Mouse (Mus musculus) midbrain, embryonic 16.5 days (tissue): Measurements from ENCODE around the gene Atg13. TPM values are rescaled to one million over a fixed set of nuclear protein-coding genes. Genes with fewer than 3 reads are reported as not detected.

Experiments
- ATAC-seq: fragments of 200-750 bp; cut with Nextera tagmentation; 2 replicates; pipeline ENCODE4 v1.8.0; 2017; ENCODE audit warnings: moderate TSS enrichment
- H3K27ac ChIP-seq: fragments of 300-500 bp; sonication (generic); 2 replicates; pipeline ENCODE4 v1.5.1; 2014; ENCODE audit warnings: mild to moderate bottlenecking, low read length, mixed read lengths
- H3K27me3 ChIP-seq: fragments of 300-500 bp; sonication (generic); 2 replicates; pipeline ENCODE4 v1.6.1; 2014; ENCODE audit warnings: low read depth, low read length, mixed read lengths; ENCODE audit not compliant: control insufficient read depth, insufficient read depth
- H3K36me3 ChIP-seq: fragments of 300-500 bp; sonication (generic); 2 replicates; pipeline ENCODE4 v1.6.1; 2014; ENCODE audit warnings: mild to moderate bottlenecking, low read length, moderate library complexity, mixed read lengths; ENCODE audit not compliant: control insufficient read depth, insufficient read depth
- H3K4me1 ChIP-seq: fragments of 300-500 bp; sonication (generic); 2 replicates; pipeline ENCODE4 v1.6.1; 2014; ENCODE audit warnings: mild to moderate bottlenecking, low read length, mixed read lengths; ENCODE audit not compliant: control insufficient read depth, insufficient read depth
- H3K4me2 ChIP-seq: fragments of 300-500 bp; sonication (generic); 2 replicates; pipeline ENCODE4 v1.6.1; 2014; ENCODE audit warnings: mild to moderate bottlenecking, low read length, mixed read lengths
- H3K4me3 ChIP-seq: fragments of 300-500 bp; sonication (generic); 2 replicates; pipeline ENCODE4 v1.5.1; 2014; ENCODE audit warnings: low read depth, mild to moderate bottlenecking, low read length, moderate library complexity, mixed read lengths
- H3K9ac ChIP-seq: fragments of 300-500 bp; sonication (generic); 2 replicates; pipeline ENCODE4 v1.6.1; 2014; ENCODE audit warnings: low read depth, low read length, mixed read lengths
- H3K9me3 ChIP-seq: fragments of 300-500 bp; sonication (generic); replicated peaks from 2 replicates; pipeline ENCODE4 v1.6.1; 2014; ENCODE audit warnings: mild to moderate bottlenecking, low read length, mixed read lengths; ENCODE audit not compliant: control insufficient read depth, poor library complexity, severe bottlenecking
- WGBS: fragments of 180-500 bp; shearing (Covaris S2); extraction: QIAGEN DNeasy Blood & Tissue Kit; methylation state at CpG from one replicate; pipeline ENCODE4 v1.1.7; 2014; 5-methylcytosine and 5-hydroxymethylcytosine counted together
- polyA plus RNA-seq: library from polyadenylated mRNA; unstranded; fragments of >200 nt; fragmentation: Nextera tagmentation; extraction: Ambion mirVana; gene quantifications from 2 replicates; pipeline ENCODE4 v1.2.1, GENCODE M21; 2015

Atg13 gene
- polyA plus RNA-seq, 1 experiment from 2014 or later, result 36.2 TPM

- no peak overlapping the region for H3K27ac ChIP-seq
- H3K9me3 ChIP-seq, result no peaks in the 10 kb centered on the region
- no peak overlapping the region for H3K9ac ChIP-seq
- no peak overlapping the region for H3K4me3 ChIP-seq
- no peaks in the 10 kb centered on the region for H3K27me3 ChIP-seq
- H3K4me1 ChIP-seq, result no peaks in the 10 kb centered on the region
- WGBS, result 89% methylated on average over 9 of the region's 9 CpGs
- no peak for ATAC-seq
- H3K4me2 ChIP-seq, result no peak overlapping the region
- no peaks in the 10 kb centered on the region for H3K36me3 ChIP-seq
Measured at GRCm38 (mm10) chr2:91634841-91635240, 75.5 kb downstream of the Atg13 start.

GRCm38 (mm10) chr2:91633334-91633977 is 76.9 kb downstream of the Atg13 start:
- no peak overlapping the region for H3K4me3 ChIP-seq
- no peaks in the 10 kb centered on the region for H3K36me3 ChIP-seq
- no peaks in the 10 kb centered on the region for H3K9me3 ChIP-seq
- no peak overlapping the region for H3K27ac ChIP-seq
- no peak overlapping the region for H3K9ac ChIP-seq
- no peaks in the 10 kb centered on the region for H3K27me3 ChIP-seq
- no peak overlapping the region for H3K4me2 ChIP-seq
- H3K4me1 ChIP-seq, result no peaks in the 10 kb centered on the region
- 82% methylated on average over 12 of the region's 12 CpGs for WGBS
- ATAC-seq, result no peak

GRCm38 (mm10) chr2:91632316-91632715 is 78.1 kb downstream of the Atg13 start:
- no peaks in the 10 kb centered on the region for H3K4me1 ChIP-seq
- no peak overlapping the region for H3K4me2 ChIP-seq
- H3K27me3 ChIP-seq, result no peaks in the 10 kb centered on the region
- WGBS, result 81% methylated on average over 5 of the region's 5 CpGs
- no peak overlapping the region for H3K9ac ChIP-seq
- no peak overlapping the region for H3K27ac ChIP-seq
- no peak overlapping the region for H3K4me3 ChIP-seq
- ATAC-seq, result no peak
- H3K36me3 ChIP-seq, result no peaks in the 10 kb centered on the region
- H3K9me3 ChIP-seq, result no peaks in the 10 kb centered on the region

- no peak for ATAC-seq
- Histone ChIP-seq H3K9ac (no peak overlapping the region), H3K4me1 (no peaks in the 10 kb centered on the region), H3K4me3 (no peak overlapping the region), H3K27ac (no peak overlapping the region), H3K4me2 (no peak overlapping the region), H3K36me3 (no peaks in the 10 kb centered on the region), H3K27me3 (no peaks in the 10 kb centered on the region), H3K9me3 (no peaks in the 10 kb centered on the region)
- WGBS, result 87% methylated on average over 5 of the region's 5 CpGs
Measured at GRCm38 (mm10) chr2:91631826-91632225, 78.5 kb downstream of the Atg13 start.

GRCm38 (mm10) chr2:91630384-91630783 is 80.0 kb downstream of the Atg13 start:
- ATAC-seq, result no peak
- H3K27ac ChIP-seq, result no peak overlapping the region
- H3K9ac ChIP-seq, result no peak overlapping the region
- no peaks in the 10 kb centered on the region for H3K4me1 ChIP-seq
- no peak overlapping the region for H3K4me2 ChIP-seq
- 92% methylated on average over 12 of the region's 12 CpGs for WGBS
- H3K36me3 ChIP-seq, result no peaks in the 10 kb centered on the region
- no peak overlapping the region for H3K4me3 ChIP-seq
- H3K27me3 ChIP-seq, result no peaks in the 10 kb centered on the region
- H3K9me3 ChIP-seq, result no peaks in the 10 kb centered on the region

GRCm38 (mm10) chr2:91629682-91630081 is 80.7 kb downstream of the Atg13 start:
- WGBS, result 86% methylated on average over 18 of the region's 18 CpGs

GRCm38 (mm10) chr2:91628171-91628570 is 82.2 kb downstream of the Atg13 start:
- Histone ChIP-seq H3K4me3 (no peak overlapping the region), H3K27me3 (no peaks in the 10 kb centered on the region), H3K9ac (no peak overlapping the region), H3K4me1 (no peaks in the 10 kb centered on the region), H3K36me3 (0 out of 2 replicates have a peak, but pooled peaks cover 4% of the 10 kb centered on the region), H3K27ac (no peak overlapping the region), H3K4me2 (no peak overlapping the region), H3K9me3 (no peaks in the 10 kb centered on the region)
- ATAC-seq, result no peak
- 93% methylated on average over 8 of the region's 8 CpGs for WGBS

More at GRCm38 (mm10) chr2:91629682-91630081, 80.7 kb downstream of the Atg13 start:
- ATAC-seq, result no peak
- no peaks in the 10 kb centered on the region for H3K9me3 ChIP-seq
- no peak overlapping the region for H3K9ac ChIP-seq
- no peaks in the 10 kb centered on the region for H3K27me3 ChIP-seq
- H3K4me1 ChIP-seq, result no peaks in the 10 kb centered on the region
- no peak overlapping the region for H3K27ac ChIP-seq
- no peak overlapping the region for H3K4me3 ChIP-seq
- H3K36me3 ChIP-seq, result no peaks in the 10 kb centered on the region
- H3K4me2 ChIP-seq, result no peak overlapping the region

- 82% methylated on average over 5 of the region's 5 CpGs for WGBS
- Histone ChIP-seq H3K4me2 (no peak overlapping the region), H3K9ac (no peak overlapping the region), H3K4me3 (no peak overlapping the region), H3K27ac (no peak overlapping the region), H3K36me3 (peaks cover 5% of the 10 kb centered on the region; the same call in 1 of the 2 replicates), H3K27me3 (no peaks in the 10 kb centered on the region), H3K4me1 (no peaks in the 10 kb centered on the region), H3K9me3 (no peaks in the 10 kb centered on the region)
- ATAC-seq, result no peak
Measured at GRCm38 (mm10) chr2:91627486-91627885, 82.9 kb downstream of the Atg13 start.
